Mouse (Mus musculus) C2C12 (cell line): ENCODE results near the gene Matn1.

ENCODE experiments used
- CTCF ChIP-seq: IDR thresholded peaks from one replicate; pipeline ENCODE4 v1.5.1; 2011; ENCODE audit not compliant: control insufficient read depth, insufficient read depth, insufficient read length
- MYOG ChIP-seq: IDR thresholded peaks from one replicate; pipeline ENCODE4 v1.6.1; 2011; ENCODE audit not compliant: control insufficient read depth, insufficient read length; ENCODE audit errors: extremely low read depth

DNA sequence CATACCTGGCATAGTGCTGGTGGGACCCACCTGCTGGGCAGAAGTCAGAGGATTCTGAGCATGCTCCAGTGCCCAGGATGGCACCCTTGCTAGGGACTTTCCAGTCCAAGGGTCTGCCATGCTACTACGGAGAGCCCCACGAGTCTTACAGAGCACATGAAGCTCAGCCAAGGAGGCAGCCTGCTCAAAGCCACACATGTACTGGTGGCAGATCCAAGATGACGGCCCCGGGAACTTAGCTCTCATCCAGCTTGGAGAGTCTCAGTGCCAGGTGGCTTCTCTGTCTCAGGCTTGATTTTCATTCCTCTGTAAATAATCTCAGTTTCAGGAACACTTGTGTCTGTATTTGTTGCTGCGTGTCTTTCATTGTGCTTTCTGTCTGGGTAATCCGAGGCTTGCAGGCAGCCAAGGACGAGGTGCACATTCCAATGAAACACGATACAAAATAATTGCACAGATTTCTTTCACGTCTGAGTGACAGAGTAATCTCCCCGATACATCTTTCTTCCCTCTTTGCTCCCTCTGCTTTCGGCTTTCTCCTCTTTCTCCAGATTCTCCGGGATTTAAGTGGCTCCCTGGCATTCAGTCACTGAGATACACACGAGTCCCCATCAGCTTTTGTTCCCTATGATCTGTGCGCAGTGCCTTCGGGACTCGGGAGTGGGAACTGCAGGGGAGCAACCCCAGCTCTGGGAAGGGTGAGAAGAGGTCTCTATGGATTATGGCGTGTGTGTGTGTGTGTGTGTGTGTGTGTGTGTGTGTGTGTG, 40.4 kb downstream of the Matn1 start:
- TF ChIP-seq CTCF (no peak), MYOG (no peak)
